Mouse (Mus musculus): ENCODE measurements around the gene Nacc1. TPM values are rescaled to one million over a fixed set of nuclear protein-coding genes. Genes with fewer than 3 reads are reported as not detected.
"Not testable (repeated sequence)": the region's sequence is repeated elsewhere in the genome, so short reads cannot be mapped to it uniquely, and the experiment has no call there.

The Nacc1 gene
- polyA plus RNA-seq, 2 experiments from 2014 or later: 9.4 to 12.5 TPM

DNA sequence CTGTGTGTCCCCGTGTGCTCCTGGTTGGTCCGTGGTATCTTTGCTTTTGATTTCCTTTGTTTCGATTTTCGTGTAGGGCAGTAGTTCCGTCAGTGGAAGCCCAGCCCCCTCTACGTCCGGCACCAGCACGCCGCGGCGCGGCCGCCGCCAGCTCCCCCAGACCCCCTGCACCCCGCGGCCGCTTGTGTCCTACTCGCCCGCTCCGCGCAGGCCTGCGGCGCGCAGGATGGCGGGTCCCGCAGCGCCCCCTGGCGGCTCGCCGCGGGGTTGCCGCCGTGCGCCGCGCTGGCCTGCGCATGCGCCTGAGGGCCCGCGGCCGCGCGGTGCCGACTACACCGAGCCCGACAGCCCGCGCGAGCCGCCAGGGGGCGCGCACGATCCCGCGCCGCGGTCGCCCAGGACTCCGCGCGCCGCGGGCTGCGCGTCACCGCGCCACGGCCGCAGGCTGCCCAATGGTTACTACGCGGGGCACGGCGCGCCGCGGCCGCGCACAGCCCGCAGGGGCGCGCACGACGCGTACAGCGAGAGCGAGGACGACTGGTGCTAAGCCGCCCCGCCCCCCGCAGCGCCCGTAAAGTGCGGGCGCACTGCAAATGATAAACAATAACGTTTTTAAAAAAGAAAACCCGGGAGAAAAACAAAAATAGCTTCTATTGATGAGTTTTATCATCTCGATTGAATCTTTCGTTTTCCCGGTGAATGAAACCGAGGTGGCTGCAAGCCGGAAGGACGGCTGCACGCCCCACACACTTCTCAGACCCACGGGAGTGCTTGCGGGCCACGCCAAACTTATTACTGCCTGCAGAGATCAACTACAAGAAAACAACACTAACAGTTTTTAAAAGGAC, 48.3 kb downstream of the Nacc1 start:
- peak; percentile 85 for ATAC-seq

DNA sequence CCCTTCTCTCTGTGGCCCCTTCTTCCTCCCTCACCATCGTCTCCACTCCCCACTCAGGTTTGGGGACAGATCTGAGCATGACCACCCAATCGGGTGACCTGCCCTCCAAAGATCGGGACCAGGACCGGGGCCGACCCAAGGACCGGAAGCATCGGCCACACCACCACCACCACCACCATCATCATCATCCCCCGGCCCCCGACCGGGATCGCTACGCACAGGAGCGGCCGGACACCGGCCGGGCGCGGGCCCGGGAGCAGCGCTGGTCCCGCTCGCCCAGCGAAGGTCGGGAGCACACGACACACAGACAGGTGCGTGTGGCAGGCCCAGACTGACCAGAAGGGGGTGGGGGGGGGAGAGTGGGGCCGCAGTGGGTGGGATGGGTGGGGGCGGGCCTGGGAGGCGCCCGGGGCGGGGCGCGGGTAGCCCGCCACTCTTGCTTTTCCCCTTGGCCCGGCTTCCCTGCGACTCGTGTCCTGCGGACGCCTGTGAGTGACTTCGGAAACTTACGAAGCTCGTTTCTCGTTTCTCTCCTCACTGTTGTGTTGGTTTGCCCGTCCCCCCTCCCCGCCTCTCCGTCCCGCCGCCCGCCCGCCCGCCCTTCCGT, 49.0 kb downstream of the Nacc1 start:
- ATAC-seq: no peak

DNA sequence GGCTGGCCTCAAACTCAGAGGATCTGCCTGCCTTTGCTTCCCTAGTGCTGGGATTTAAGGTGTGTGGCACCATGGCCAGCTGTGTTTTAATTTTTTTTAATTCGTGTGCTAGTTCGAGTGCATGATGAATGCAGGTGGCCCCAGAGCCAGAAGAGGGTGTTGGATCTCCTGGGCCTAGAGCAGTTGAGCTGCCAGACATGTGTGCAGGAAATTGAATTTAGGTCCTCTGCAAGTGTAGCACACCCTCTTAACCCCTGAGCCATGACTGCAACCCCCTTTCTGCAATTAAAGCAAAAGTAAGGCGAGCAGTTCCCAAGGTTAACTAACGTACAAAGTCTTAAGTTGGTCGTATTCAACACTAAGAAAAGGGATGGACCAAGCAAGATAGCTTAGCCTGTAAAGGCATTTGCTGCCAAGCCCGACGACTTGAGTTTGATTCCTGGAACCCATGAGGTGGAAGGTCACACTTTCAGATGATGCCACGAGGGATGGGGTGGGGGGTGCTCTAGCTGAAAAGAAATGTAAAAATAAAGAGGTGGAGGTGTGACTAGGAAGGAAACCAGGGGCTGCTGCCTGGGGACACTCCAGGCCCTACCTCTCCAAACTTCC, 49.6 kb downstream of the Nacc1 start:
- no peak for ATAC-seq

DNA sequence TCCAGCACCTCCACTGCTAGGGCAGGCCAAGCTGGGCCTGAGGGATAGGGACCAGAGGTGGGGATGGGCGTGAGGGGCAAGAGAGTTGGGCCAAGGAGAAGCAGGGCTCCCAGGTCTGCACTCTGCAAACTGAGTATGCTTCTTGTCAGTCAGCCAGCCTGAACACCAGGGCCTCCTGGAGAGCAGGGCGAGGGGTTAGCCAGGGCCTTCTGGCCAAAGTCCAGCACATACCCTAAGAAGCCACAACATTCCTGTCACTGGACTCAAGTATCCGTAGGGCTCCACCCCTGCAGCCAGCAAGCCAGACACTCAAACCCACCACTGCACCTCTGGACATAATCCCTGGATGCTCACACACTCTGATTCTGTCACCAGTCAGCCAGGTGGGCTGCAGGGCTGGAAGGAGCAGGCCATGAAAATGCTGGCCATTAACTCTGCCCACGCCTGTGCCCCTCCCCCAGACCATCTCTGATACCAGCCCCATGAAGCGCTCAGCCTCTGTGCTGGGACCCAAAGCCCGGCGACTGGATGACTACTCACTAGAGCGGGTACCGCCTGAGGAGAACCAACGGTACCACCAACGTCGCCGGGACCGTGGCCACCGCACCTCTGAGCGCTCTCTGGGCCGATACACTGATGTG, 51.5 kb downstream of the Nacc1 start:
- no peak for ATAC-seq

DNA sequence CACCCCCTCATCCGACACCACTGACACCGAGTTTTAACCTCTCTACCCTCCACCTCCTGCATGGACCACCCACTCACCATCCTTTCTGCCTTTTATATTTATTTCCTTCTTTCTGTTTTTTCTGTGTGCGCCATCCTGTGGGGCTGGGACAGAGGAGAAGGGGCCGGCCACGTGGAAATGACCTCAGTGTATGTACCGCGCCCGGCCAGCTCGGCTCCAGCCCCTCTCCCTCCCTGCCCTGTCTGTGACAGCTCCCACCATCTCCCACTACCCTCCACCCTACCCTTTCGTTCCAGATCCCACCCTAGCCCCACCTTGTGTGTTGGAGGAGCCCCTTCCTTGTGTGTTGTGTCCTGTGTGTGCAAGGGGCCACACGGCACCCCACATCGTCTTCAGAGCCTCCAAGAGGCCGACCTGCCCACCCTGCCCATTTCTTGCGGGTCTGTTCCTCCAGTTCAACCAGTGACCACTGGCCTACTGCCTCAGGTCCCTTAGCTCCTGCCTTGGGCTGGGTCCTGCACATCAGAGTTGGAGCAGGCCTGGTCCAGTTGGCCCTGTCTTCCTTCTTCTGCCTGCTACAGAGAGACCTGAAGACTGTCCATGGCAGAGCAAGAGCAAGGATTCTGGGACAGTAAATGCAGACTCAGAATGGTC, 52.1 kb downstream of the Nacc1 start:
- ATAC-seq: no peak

DNA sequence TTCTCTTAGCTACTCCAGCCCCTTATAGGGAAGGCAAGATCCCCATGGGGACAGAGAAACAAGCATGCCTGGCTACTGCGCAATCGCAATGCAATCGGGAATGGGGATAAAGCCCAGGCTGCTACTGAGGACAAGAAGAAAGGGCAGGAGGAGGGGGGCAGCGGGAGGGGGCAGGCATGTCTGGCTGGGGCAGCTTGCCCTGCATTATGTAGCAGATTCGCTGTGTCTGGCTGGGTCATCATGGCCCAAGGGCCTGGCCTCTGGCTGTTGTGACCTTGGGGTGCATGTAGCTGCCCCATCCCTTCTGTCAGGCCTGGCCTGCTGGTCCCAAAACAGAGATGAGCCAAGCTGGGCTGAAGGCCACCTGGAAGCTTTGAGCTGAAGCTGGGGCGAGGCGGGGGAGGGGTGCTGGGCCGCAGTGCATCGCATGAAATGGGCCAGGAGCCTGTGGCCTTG, 52.8 kb downstream of the Nacc1 start:
- no peak for ATAC-seq

DNA sequence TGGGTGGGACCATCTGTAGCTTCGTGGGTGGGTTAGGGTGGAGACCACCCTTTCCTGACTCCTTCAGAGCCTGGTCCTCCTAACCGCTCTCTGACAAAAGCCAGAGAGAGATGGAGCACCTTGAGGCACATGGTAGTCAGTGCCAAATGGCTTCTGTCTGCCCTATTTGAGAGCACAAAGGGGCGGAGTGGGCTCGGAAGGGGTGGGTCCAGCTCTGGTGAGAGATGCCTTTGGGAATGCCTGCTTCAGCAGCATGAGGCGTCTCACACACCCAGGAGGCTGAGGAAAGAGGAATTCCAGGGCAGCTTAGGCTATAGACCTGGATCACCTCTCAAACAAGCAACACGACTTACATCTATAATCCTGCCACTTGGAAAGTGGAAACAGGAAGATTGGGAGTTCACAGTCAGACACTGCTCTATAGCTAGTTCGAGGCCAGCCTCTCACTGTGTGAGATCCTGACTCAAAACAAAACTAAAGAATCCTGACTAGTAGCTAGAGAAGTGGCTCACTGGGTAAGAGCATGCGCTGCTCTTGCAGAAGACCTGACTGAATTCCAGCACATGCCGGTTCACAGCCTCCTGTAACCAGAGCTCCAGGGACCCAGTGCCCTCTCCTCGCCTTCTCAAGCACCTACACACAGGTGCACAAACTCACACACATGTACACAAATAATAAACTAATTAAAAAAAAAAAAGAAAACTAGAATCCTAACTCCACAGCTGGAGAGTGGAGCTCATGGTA, 53.6 kb downstream of the Nacc1 start:
- no peak for ATAC-seq

DNA sequence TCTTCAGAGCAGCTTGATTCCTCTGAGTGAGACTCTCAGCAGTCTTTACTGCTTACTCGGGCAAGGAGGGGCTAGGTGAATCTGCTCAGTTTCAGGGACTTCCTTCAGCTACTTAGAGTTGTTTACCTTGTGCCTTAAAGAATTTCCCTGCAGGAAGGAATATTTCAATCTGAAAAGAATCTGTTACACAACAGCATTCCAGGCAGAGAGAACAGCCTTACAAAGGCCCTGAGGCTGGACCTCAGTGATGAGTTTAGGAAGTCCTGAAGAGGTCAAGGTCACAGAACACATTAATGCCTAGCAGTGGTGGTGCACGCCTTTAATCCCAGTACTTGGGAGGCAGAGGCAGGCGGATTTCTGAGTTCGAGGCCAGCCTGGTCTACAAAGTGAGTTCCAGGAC, 55.8 kb downstream of the Nacc1 start:
- no peak for ATAC-seq

DNA sequence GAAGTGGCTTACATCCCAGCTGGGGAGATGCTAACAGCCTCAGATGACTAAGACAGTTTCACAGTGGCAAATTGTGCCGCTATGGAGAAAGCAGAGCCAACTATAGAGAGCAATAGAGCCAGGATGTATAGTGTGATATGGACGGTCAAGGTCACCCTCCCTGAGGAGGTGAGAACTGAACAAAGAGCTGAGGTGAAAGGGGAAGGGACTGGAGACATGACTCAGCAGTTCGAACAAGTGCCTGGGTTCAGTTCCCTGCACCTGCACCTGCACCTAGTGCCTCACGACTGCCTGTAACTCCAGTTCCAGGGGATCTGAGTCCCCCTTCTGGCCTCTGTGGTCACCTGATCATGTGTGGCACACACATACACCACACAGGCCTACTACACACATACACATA, 57.5 kb downstream of the Nacc1 start:
- no peak for ATAC-seq

DNA sequence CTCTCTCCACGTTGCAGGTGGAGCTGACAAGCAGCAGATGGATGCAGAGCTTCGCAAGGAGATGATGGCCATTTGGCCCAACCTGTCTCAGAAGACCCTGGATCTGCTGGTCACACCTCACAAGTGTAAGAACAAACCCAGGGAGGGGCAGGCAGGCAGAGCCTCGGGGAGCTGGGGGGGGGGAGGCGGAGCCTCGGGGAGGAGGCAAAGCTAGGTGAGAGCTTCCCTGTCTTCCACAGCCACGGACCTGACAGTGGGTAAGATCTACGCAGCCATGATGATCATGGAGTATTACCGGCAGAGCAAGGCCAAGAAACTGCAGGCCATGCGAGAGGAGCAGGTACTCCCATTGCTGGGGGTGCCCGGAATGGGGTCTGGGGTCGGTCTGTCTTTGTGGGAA, 58.1 kb downstream of the Nacc1 start:
- ATAC-seq: no peak

DNA sequence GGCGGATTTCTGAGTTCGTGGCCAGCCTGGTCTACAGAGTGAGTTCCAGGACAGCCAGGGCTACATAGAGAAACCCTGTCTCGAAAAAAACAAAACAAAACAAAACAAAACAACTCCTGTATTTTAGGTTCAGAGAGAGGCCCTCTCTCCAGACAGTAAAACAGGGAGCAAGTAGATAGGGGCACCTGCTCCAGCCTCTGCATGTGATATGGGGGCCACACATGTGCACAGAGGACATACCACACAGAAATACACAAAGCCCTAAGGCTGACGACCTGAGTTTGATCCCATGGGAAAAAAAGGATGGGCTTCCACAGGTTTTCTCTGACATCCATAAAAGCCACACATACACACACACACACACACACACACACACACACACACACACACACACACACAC, 64.2 kb downstream of the Nacc1 start:
- not testable (repeated sequence) for ATAC-seq

DNA sequence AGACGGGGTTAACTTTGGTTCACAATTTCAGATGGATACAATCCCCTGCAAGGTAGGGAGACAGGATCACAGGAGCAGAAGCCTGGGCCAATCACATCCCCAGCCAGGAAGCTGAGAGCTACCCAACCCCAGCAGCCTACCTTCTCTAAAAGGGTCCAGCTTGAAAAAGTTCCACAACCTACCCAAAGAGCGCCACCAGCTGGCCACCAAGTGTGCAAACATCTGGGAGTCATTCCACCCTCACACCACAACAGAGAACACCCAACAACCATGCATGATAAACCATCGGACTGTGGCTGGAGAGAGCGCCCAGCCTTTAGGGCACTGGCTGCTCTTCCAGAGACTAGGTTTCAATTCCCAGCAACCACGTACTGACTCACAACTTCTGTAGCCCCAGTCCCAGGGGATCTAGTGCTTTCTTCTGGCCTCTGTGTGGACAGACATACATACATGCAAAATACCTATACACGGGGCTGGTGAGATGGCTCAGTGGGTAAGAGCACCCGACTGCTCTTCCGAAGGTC, 66.5 kb downstream of the Nacc1 start:
- no peak for ATAC-seq

Other genes starting within 250 kb of the Nacc1 start
- 10 to 100 TPM; 54.7 to 56.1 TPM for gene Ier2, start 25.0 kb downstream of the Nacc1 start, polyA plus RNA-seq (2017; shearing (Covaris generic))
- gene Trmt1, start 1.6 kb downstream of the Nacc1 start, polyA plus RNA-seq (2017; shearing (Covaris generic)): 10 to 100 TPM; 32.6 to 49.8 TPM
- 1 to 10 TPM in 1 of 2 experiments, under 1 TPM in 1; 0.85 to 1.2 TPM for gene Lyl1, start 13.6 kb upstream of the Nacc1 start, polyA plus RNA-seq (2017; shearing (Covaris generic))
- gene G430095P16Rik, start 35.1 kb upstream of the Nacc1 start, polyA plus RNA-seq (2017; shearing (Covaris generic)): 10 to 100 TPM; 20.2 to 37.5 TPM
- gene Nfix, start 112.5 kb upstream of the Nacc1 start, polyA plus RNA-seq (2017; shearing (Covaris generic)): 1 to 10 TPM; 2.0 to 2.2 TPM
- 1 to 10 TPM; 4.2 to 4.5 TPM for gene Dand5, start 135.0 kb upstream of the Nacc1 start, polyA plus RNA-seq (2017; shearing (Covaris generic))
- gene Gadd45gip1, start 143.7 kb upstream of the Nacc1 start, polyA plus RNA-seq (2017; shearing (Covaris generic)): 10 to 100 TPM; 18.5 to 21.5 TPM
- 100 to 1,000 TPM; 125 to 131 TPM for gene Rad23a, start 152.8 kb upstream of the Nacc1 start, polyA plus RNA-seq (2017; shearing (Covaris generic))
- gene Calr, start 159.1 kb upstream of the Nacc1 start, polyA plus RNA-seq (2017; shearing (Covaris generic)): 100 to 1,000 TPM; 269 to 303 TPM
- 10 to 100 TPM; 45.8 to 58.4 TPM for gene Farsa, start 169.1 kb upstream of the Nacc1 start, polyA plus RNA-seq (2017; shearing (Covaris generic))
- gene Syce2, start 184.2 kb upstream of the Nacc1 start, polyA plus RNA-seq (2017; shearing (Covaris generic)): 10 to 100 TPM in 1 of 2 experiments, 1 to 10 TPM in 1; 8.2 to 15.0 TPM
- gene Gcdh, start 206.1 kb upstream of the Nacc1 start, polyA plus RNA-seq (2017; shearing (Covaris generic)): 10 to 100 TPM; 11.3 to 15.1 TPM
- gene Klf1, start 214.1 kb upstream of the Nacc1 start, polyA plus RNA-seq (2017; shearing (Covaris generic)): 1 to 10 TPM in 1 of 2 experiments, not detected in 1; 1.1 TPM
- 10 to 100 TPM; 15.1 to 18.1 TPM for gene Dnase2a, start 220.7 kb upstream of the Nacc1 start, polyA plus RNA-seq (2017; shearing (Covaris generic))
- gene Mast1, start 249.5 kb upstream of the Nacc1 start, polyA plus RNA-seq (2017; shearing (Covaris generic)): 1 to 10 TPM in 1 of 2 experiments, under 1 TPM in 1; 0.64 to 1.0 TPM

All from activated CD4-positive, CD25-positive, alpha-beta regulatory T cell, adult 4 months (primary cell).